Mouse (Mus musculus): ENCODE data around the gene Nkain4.

- no peak for TF ChIP-seq POLR2A (IDR thresholded peaks at IDR 0.05; ENCODE audit: low read depth, low read length)
- no peak for TF ChIP-seq CTCF (IDR thresholded peaks at IDR 0.05; ENCODE audit: extremely low read depth, insufficient read depth, insufficient read length, insufficient replicate concordance)
Observed at GRCm38 (mm10) chr2:180941869-180942268, 12.6 kb downstream of the Nkain4 start.

Measured in spleen, adult 2 months (tissue).